Mouse (Mus musculus) CD4-positive, CD25-positive, alpha-beta regulatory T cell, adult 4 months (primary cell): ENCODE data around the gene Axin2. TPM values are rescaled to one million over a fixed set of nuclear protein-coding genes. Genes with fewer than 3 reads are reported as not detected.

Experiments used
- ATAC-seq: one replicate; pipeline ENCODE4 v1.8.0; 2017
- polyA plus RNA-seq, 2 experiments: library from polyadenylated mRNA; unstranded; fragments of 100-300 nt; shearing (Covaris generic); gene quantifications; one replicate each; pipeline ENCODE4 v1.2.1; 2017

The Axin2 gene
- polyA plus RNA-seq, 2 experiments from 2014 or later, result 4.4 to 10.5 TPM

GRCm38 (mm10) chr11:108906590-108907254 is 13.4 kb upstream of the Axin2 start:
- no peak for ATAC-seq

DNA sequence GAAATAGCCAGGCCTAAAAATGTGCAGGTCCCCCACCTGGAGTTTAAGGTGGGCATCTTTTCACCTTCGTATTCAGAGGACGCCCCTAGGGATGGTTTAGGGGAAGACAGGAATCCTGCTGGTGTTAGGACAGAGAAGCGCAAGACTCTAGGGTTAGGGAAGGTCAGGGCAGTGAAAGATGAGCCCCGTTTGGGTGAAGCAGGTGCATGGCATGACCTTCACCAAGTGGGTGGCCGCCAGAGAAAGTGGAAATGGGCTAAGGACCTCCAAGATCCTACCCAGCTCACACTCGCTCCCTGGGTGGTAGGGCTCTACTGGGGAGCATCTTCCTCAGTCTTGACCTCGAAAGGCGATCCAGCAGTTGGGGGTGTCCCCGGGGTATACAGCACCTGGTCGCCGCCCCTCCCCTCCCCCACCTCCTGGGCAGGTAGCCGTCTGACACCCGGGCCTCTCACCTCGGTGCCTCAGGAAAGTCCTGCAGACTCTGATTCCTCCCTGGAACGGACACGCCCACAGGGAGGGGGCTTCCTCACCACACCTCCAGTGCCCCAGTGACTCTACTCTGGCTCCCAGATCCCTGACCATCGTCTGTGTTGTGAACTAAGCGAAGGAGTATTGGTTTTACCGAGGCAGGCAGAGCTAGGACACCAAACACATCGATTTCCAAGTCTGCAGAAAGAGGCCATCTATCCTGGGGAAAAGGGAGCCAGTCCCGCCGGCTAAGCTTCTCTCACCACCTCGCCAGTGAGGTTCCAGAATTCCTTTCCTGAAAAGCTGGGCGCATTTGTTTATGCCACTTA is 10.6 kb upstream of the Axin2 start:
- no peak for ATAC-seq

DNA sequence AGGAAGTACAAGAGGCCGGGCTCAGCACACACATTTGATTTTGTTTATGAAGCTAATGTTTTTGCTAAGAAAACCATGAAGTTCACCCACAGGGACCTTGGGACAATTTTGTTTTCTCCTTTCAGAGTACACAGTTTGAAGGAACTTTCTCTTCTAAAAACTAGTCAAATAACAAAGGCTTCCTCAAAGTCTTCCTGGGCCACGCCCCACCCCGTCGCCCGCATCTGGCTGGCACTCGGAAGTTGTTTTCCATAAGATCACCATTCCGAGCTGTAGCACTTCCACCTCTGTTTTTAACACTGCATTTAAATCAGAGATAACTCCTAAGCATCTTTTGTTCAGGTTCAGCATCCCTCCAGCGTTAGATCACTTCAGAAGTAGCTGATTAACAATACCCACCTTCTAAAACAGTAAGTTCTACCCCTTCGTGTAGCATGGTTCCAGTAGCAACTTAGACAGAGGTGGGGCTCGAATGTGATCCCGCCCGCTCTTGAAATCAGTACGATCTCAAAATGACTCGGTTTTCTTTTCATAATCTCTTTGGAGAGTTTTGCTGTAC is 9.7 kb upstream of the Axin2 start:
- ATAC-seq, result peak; percentile 13

GRCm38 (mm10) chr11:108910903-108911302 is 9.2 kb upstream of the Axin2 start:
- ATAC-seq, result peak; percentile 92

DNA sequence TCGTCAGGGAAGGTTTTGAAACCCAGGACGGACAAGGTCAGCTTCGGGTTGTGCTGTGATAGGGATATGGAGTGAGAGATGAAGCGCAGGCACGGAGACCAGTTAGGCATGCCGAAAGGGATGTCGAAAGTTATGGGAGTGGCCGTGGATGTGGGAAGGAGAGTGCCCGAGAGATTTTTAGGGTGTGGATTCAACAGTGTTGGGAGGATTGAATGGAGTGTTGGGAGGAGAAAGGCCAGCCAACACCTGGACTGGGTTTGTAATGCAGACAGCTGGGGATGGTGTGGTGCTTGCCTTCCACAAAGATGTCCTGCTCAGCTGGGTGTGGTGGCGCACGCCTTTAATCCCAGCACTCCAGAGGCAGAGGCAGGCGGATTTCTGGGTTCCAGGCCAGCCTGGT is 8.0 kb upstream of the Axin2 start:
- ATAC-seq, result no peak

- no peak for ATAC-seq
Measured at GRCm38 (mm10) chr11:108917422-108918324, 2.5 kb upstream of the Axin2 start.

DNA sequence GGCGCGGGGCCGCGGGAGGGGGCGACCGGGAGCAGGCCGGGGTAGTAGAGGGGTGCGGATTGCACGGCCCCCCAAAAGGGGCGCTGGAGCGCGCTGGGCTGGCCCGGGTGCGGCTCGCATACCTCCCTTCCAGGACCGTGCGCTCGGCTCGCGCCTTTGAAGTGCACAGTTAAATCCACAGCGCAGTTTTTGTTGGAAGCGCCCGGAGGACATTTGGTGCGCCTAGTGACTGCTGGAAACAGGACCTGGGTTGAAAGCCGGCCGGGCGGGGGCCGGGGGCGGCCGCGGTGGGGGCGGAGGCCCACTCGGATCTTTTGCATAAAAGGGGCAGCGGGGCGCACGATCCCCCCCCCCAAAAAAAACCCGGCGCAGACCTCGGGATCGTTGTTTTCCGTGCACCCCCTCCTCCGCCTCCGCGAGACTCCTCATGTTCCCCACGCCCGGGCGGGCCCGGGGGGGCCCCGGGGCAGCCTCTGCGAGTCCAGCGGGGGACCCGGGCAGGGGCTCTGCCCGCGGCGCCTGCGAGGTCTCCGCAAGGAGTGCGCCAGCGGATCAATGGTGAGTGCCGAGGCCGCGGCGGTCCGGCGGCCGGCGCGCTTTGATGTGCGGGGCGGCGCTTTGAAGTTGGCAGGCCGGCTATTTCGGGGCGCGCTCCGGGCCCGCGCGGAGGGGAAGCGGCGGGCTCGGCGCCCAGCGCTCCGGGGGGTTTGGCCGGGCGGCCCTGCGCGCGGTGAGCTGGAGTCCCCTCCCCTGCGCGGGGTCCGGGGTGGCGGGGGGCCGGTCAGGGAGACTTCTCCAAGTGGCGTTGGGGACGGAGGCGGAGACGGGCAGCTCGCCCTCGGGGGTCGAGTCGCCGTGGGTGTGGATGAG is 722 bp downstream of the Axin2 start:
- peak; percentile 57 for ATAC-seq

- ATAC-seq, result no peak
Measured at GRCm38 (mm10) chr11:108921506-108922455, 1.6 kb downstream of the Axin2 start.

DNA sequence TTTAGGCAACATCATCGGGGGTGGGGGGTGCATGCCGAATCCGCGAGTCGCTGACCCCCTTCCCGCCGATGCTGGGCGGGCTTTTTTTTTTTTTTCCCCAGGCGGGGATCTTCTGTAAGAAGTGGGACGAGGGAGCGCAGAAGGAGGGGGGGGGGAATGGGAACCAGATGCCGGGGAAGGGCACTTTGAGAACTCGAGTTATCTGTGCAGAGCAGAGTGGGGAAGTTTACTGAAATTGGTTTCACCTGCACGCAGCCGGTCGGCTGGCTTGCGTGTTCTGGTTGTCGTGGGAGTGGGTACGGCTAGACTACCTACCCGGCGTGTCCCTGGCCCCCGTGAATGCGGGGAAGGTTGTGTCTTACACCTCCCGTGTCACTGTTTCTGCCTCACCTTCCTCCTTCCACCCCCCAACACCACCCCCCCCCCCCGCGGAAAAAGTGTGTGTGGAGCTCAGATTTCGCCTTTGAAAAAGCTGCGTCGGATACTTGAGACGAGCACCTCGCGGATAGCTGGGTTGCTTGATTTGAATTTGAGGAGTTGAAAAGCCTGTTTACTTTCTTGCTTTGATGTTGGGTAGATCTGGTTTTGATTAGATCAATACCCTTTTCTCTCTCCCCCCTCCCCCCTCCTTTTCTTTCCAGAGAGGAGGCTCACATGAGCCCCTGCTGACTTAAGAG is 2.5 kb downstream of the Axin2 start:
- ATAC-seq, result no peak

- ATAC-seq, result no peak
Measured at GRCm38 (mm10) chr11:108923188-108923575, 3.0 kb downstream of the Axin2 start.

- ATAC-seq, result no peak
Measured at GRCm38 (mm10) chr11:108923781-108924180, 3.6 kb downstream of the Axin2 start.

DNA sequence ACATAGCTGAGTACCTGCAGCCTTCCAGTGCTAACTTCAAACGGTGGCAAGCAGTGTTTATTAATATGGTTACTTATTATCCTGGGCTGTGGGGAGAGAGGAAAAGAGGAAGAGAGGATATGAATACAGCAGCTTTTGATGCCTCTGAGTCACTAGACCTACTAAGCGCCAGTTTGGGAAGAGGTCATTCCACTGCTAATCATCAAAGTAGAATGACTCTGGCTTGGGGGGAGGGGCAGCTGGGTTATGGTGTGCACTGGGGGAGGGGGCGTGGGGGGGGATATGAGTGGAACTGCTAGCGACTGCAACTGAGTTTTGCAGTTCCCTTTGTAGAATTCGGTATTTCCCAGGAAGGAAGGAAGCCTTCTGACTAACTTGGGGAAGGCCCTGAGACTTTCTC is 4.2 kb downstream of the Axin2 start:
- no peak for ATAC-seq

GRCm38 (mm10) chr11:108925202-108925601 is 5.1 kb downstream of the Axin2 start:
- ATAC-seq, result no peak

DNA sequence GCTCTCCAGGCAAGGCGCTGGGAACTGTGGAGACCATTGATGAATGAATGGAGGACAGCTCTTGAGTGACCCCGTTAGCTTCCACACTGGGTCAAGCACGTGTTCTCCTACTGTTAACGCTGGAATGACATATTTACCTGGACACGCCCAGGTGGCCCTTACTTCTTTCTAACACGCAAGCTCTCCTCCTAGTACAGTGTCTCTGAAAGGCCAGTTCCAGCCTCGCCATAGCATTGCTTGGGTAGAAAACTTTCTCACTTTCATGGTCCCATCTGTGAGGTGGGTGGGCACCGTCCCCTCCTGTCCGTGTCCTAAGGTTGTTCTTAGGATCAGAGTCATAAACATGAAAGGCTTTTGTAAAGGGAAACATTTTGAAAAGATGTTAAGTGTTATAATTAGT is 5.7 kb downstream of the Axin2 start:
- ATAC-seq, result no peak

DNA sequence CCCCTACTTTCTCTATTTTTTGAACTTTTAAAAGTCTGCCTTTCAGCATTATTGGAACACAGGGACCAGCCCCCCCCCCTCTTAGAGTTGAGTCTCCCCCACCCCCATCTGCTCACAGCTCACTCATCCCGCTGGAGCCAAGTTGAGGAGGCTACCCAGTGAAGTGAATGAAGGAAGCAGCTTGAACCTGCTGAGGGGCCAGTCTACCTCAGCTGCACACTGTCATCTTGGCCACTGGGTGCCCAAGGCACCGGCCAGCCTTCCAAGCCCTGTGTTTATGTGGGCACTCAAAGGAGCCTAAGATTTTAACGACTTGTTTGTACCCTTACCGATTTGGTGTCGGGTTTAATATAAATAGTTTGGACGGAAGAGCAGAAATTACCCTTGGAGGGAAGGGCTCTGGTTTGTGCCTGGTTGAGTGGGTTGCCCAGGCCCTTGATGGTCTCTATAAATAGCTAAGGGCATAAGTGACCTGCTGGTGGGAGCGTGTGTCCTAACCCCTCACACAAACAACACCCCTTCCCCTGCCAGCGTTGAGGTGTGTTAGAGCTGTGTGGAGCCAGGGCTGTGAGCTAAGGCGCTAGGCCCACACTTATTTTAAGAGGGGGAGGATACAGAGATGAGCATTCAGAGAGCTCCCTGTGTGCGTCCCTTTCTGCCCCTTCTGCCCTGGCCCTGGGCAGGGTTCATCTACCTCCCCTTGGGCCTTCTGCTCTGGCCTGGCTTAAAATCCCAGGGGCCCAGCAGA is 6.4 kb downstream of the Axin2 start:
- no peak for ATAC-seq

DNA sequence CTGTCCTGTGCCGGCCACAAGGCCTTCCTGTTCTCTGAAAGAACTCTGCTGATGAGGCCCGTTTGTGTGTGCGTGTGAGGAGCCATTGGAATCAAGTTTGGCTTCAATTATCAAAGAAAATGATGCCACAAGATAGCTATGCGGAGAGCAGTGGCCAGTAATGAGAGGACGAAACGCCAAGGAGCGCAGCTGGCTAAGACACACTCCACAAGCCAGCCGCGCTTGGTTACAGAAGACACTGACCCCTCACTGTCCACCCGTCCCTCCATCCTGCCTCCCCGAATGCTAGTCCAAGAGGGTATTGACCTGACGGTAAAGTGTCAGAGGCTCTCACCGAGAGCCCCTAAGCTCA is 6.9 kb downstream of the Axin2 start:
- ATAC-seq, result no peak

- ATAC-seq, result no peak
Measured at GRCm38 (mm10) chr11:108928096-108928495, 7.9 kb downstream of the Axin2 start.

DNA sequence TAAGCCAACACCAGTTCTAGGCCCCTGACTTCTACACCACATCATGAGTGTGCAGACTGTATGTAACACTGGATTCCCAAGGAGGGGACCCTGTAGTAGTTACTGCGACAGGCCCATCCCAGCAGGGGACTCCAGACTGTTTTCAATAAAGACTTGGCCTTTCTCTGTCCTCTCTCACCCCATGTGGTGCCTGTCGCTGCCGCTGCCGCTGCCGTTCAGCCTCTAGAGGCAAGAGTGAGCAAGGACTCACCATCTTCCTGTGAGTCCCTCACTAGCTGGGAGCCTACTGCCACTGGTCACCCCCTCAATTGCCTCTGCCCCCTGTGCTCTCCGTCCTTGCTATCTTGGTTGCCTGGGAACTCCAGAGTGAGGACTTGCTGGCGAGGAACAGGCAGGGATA is 8.6 kb downstream of the Axin2 start:
- ATAC-seq, result no peak

DNA sequence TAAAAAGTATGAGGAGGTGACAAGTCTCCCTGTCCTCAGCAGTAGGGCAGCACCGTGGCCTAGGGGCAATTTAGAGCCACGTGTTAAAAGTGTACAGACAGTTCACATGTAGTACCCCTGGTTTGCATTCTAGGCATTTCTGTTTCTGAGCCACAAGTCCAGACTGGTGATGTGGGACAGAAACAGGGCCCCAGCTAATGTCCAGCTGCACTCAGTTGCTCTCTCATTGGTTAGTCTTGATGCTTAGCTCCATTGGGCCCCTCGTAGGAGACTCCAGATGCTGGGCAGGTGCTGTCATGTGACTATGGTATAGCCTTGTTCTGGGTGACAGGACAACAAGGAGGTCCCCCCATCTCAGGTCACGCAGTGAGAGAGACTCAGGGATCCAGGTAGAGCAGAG is 9.0 kb downstream of the Axin2 start:
- ATAC-seq, result no peak
